24 mouse cellular contexts compared by ENCODE assay signal in genomic region chr4:130294513-130294912, GRCm38 (mm10). TPM values are rescaled to one million over a fixed set of nuclear protein-coding genes. Genes with fewer than 3 reads are reported as not detected.
DNase-seq lines count a peak whose midpoint lies in the region; ATAC-seq and TF ChIP-seq lines count a peak whose summit lies in the region.
"Had no signal": no experiment of that assay in that cellular context is flagged by ENCODE, and none has a peak within 500 bp of the region (broad histone marks: within the 10 kb centered on the region; RNA-seq: fewer than 3 reads in every experiment).

No protein-coding gene starts in this region.

- no peak for TF ChIP-seq POLR2A in bone marrow, adult 2 months (IDR thresholded peaks at IDR 0.05; ENCODE audit: borderline replicate concordance, control insufficient read depth, low read depth, low read length)

- no peak overlapping the region for H3K4me3 ChIP-seq in bone marrow, adult 2 months (replicated peaks; ENCODE audit: control insufficient read depth, low read depth, low read length)
- 0 out of 2 replicates have a peak overlapping the region, but pooled peaks have one; percentile 40 for H3K4me3 ChIP-seq in liver, embryonic 12.5 days
- no peak overlapping the region for H3K4me3 ChIP-seq in heart, embryonic 12.5 days
- H3K4me3 ChIP-seq in hindbrain, embryonic 12.5 days: no peak overlapping the region
- H3K4me3 ChIP-seq: forebrain, embryonic 15.5 days; hindbrain, embryonic 13.5 days; left cerebral cortex, adult 2 months; limb, embryonic 10.5 days; neural tube, embryonic 12.5 days had no signal

- TF ChIP-seq CTCF in bone marrow, adult 2 months (IDR thresholded peaks at IDR 0.05; ENCODE audit: control insufficient read depth, insufficient read depth, low read length): no peak

- no peaks in the 10 kb centered on the region; the same call in 1 of the 2 replicates for H3K4me1 ChIP-seq in bone marrow, adult 2 months (ENCODE audit: control insufficient read depth, insufficient read depth, low read length)
- peaks cover 64% of the 10 kb centered on the region for H3K4me1 ChIP-seq in liver, embryonic 12.5 days
- peaks cover 13% of the 10 kb centered on the region for H3K4me1 ChIP-seq in heart, embryonic 12.5 days (replicated peaks)
- no peaks in the 10 kb centered on the region for H3K4me1 ChIP-seq in hindbrain, embryonic 12.5 days
- H3K4me1 ChIP-seq: forebrain, embryonic 15.5 days; hindbrain, embryonic 13.5 days; neural tube, embryonic 12.5 days had no signal

- H3K27ac ChIP-seq in bone marrow, adult 2 months (ENCODE audit: control insufficient read depth, insufficient read depth, low read depth, low read length, poor library complexity): peak overlapping the region; percentile 32
- H3K27ac ChIP-seq in liver, embryonic 12.5 days: peak overlapping the region; percentile 99
- no peak overlapping the region for H3K27ac ChIP-seq in heart, embryonic 12.5 days (ENCODE audit: poor library complexity, severe bottlenecking)
- H3K27ac ChIP-seq in hindbrain, embryonic 12.5 days: no peak overlapping the region
- H3K27ac ChIP-seq: forebrain, embryonic 15.5 days; hindbrain, embryonic 13.5 days; left cerebral cortex, adult 2 months; limb, embryonic 10.5 days; neural tube, embryonic 12.5 days had no signal

- peaks cover 15% of the 10 kb centered on the region for H3K27me3 ChIP-seq in liver, embryonic 12.5 days (replicated peaks)
- 0 out of 2 replicates have a peak, but pooled peaks cover 6% of the 10 kb centered on the region for H3K27me3 ChIP-seq in heart, embryonic 12.5 days (replicated peaks)
- peaks cover 3% of the 10 kb centered on the region; the same call in 1 of the 2 replicates for H3K27me3 ChIP-seq in hindbrain, embryonic 12.5 days
- H3K27me3 ChIP-seq: forebrain, embryonic 15.5 days; neural tube, embryonic 12.5 days had no signal

- no peaks in the 10 kb centered on the region for H3K9me3 ChIP-seq in liver, embryonic 12.5 days (replicated peaks)
- no peaks in the 10 kb centered on the region for H3K9me3 ChIP-seq in heart, embryonic 12.5 days (replicated peaks)
- H3K9me3 ChIP-seq in hindbrain, embryonic 12.5 days (replicated peaks): no peaks in the 10 kb centered on the region
- H3K9me3 ChIP-seq: forebrain, embryonic 15.5 days; hindbrain, embryonic 13.5 days; limb, embryonic 10.5 days; neural tube, embryonic 12.5 days had no signal

- H3K4me2 ChIP-seq in liver, embryonic 12.5 days: peak overlapping the region; percentile 69
- no peak overlapping the region for H3K4me2 ChIP-seq in heart, embryonic 12.5 days
- H3K4me2 ChIP-seq in hindbrain, embryonic 12.5 days (replicated peaks): no peak overlapping the region
- H3K4me2 ChIP-seq: forebrain, embryonic 15.5 days; hindbrain, embryonic 13.5 days; midbrain, embryonic 11.5 days; neural tube, embryonic 12.5 days had no signal

- ATAC-seq in liver, embryonic 12.5 days: peak; percentile 44
- peak; percentile 42 for ATAC-seq in megakaryocyte-erythroid progenitor cell, adult 5-6 weeks (replicated peaks; ENCODE audit: low FRiP score, low TSS enrichment, poor library complexity, severe bottlenecking)
- no peak for ATAC-seq in heart, embryonic 12.5 days (ENCODE audit: insufficient number of reproducible peaks, low FRiP score)
- no peak for ATAC-seq in hindbrain, embryonic 12.5 days (ENCODE audit: low FRiP score)
- ATAC-seq: forebrain, embryonic 15.5 days had no signal

- peak overlapping the region; percentile 50 for H3K9ac ChIP-seq in liver, embryonic 12.5 days
- no peak overlapping the region for H3K9ac ChIP-seq in heart, embryonic 12.5 days
- H3K9ac ChIP-seq in hindbrain, embryonic 12.5 days: no peak overlapping the region
- H3K9ac ChIP-seq: forebrain, embryonic 15.5 days; hindbrain, embryonic 13.5 days; neural tube, embryonic 12.5 days had no signal

- 75% methylated on average over 8 of the region's 8 CpGs for WGBS in bone marrow, adult 2 months
- WGBS in liver, embryonic 12.5 days (ENCODE audit: insufficient replicate concordance): 43% methylated on average over 8 of the region's 8 CpGs
- WGBS in heart, embryonic 12.5 days: 66% methylated on average over 8 of the region's 8 CpGs
- 85% methylated on average over 8 of the region's 8 CpGs for WGBS in hindbrain, embryonic 12.5 days

- no peaks in the 10 kb centered on the region for H3K36me3 ChIP-seq in liver, embryonic 12.5 days
- H3K36me3 ChIP-seq in heart, embryonic 12.5 days: no peaks in the 10 kb centered on the region
- H3K36me3 ChIP-seq in hindbrain, embryonic 12.5 days: no peaks in the 10 kb centered on the region
- H3K36me3 ChIP-seq: forebrain, embryonic 15.5 days; hindbrain, embryonic 13.5 days; limb, embryonic 10.5 days; neural tube, embryonic 12.5 days had no signal

- DNase-seq in c-Kit-positive CD71-positive TER-119-negative erythroid progenitor cells, embryonic 14.5 days (ENCODE audit: low read depth): peak; percentile 38
- DNase-seq in yolk sac, embryonic 10.5 days (ENCODE audit: low spot score): no peak
- DNase-seq: adrenal gland, adult 8-10 months; cerebellum, adult 11-12 months; embryo, embryonic 11 days; gastrocnemius, postnatal 36 days; kidney, postnatal 36 days; layer of hippocampus, adult 9-11 months; right cerebral cortex, postnatal 4 days; thymus, adult 18-20 months had no signal

RNA-seq across cellular contexts. Expression of gene Fabp3, which starts 13.9 kb away (rescaled TPM):
- polyA plus RNA-seq in bone marrow, adult 2 months (2011; ENCODE audit: insufficient read depth, insufficient read length, low replicate concordance, missing spikeins): 1.6 and 44.6 TPM in 2 replicates
- 1.3 and 1.5 TPM in 2 replicates for polyA plus RNA-seq in liver, embryonic 12.5 days (2016; fragmentation: Nextera tagmentation; extraction: Ambion mirVana)
- not detected in 2 replicates for total RNA-seq in megakaryocyte-erythroid progenitor cell, adult 5-6 weeks (2014; fragmentation: Nextera tagmentation)
- not detected in 2 replicates for total RNA-seq in megakaryocyte-erythroid progenitor cell, adult 5-6 weeks (2017)
- 762 and 794 TPM in 2 replicates for polyA plus RNA-seq in heart, embryonic 12.5 days (2016; fragmentation: Nextera tagmentation; extraction: Ambion mirVana)
- 44.2 and 46.0 TPM in 2 replicates for polyA plus RNA-seq in hindbrain, embryonic 12.5 days (2016; fragmentation: Nextera tagmentation; extraction: Ambion mirVana)

RNA-seq across cellular contexts. Expression of gene Gm10570, which starts 14.0 kb away (rescaled TPM):
- polyA plus RNA-seq in bone marrow, adult 2 months (2011; ENCODE audit: insufficient read depth, insufficient read length, low replicate concordance, missing spikeins): not detected in 2 replicates
- polyA plus RNA-seq in liver, embryonic 12.5 days (2016; fragmentation: Nextera tagmentation; extraction: Ambion mirVana): not detected in 2 replicates
- total RNA-seq in megakaryocyte-erythroid progenitor cell, adult 5-6 weeks (2014; fragmentation: Nextera tagmentation): not detected in 2 replicates
- not detected in 2 replicates for total RNA-seq in megakaryocyte-erythroid progenitor cell, adult 5-6 weeks (2017)
- polyA plus RNA-seq in heart, embryonic 12.5 days (2016; fragmentation: Nextera tagmentation; extraction: Ambion mirVana): 0.88 and 1.5 TPM in 2 replicates
- 0.46 TPM in 1 of 2 replicates, not detected in the other for polyA plus RNA-seq in hindbrain, embryonic 12.5 days (2016; fragmentation: Nextera tagmentation; extraction: Ambion mirVana)
- total RNA-seq: monocyte, adult 5-6 weeks had no signal
- polyA plus RNA-seq: intestine, embryonic 14.5 days; kidney, embryonic 14.5 days; limb, embryonic 10.5 days; midbrain, embryonic 11.5 days; neural tube, embryonic 12.5 days had no signal

RNA-seq across cellular contexts. Expression of gene Serinc2, which starts 15.5 kb away (rescaled TPM):
- polyA plus RNA-seq in bone marrow, adult 2 months (2011; ENCODE audit: insufficient read depth, insufficient read length, low replicate concordance, missing spikeins): 0.52 TPM in 1 of 2 replicates, not detected in the other
- 1.7 and 3.1 TPM in 2 replicates for polyA plus RNA-seq in liver, embryonic 12.5 days (2016; fragmentation: Nextera tagmentation; extraction: Ambion mirVana)
- total RNA-seq in megakaryocyte-erythroid progenitor cell, adult 5-6 weeks (2014; fragmentation: Nextera tagmentation): not detected in 2 replicates
- total RNA-seq in megakaryocyte-erythroid progenitor cell, adult 5-6 weeks (2017): not detected in 2 replicates
- polyA plus RNA-seq in heart, embryonic 12.5 days (2016; fragmentation: Nextera tagmentation; extraction: Ambion mirVana): 13.6 and 14.1 TPM in 2 replicates
- 85.2 and 85.3 TPM in 2 replicates for polyA plus RNA-seq in hindbrain, embryonic 12.5 days (2016; fragmentation: Nextera tagmentation; extraction: Ambion mirVana)
- total RNA-seq: monocyte, adult 5-6 weeks had no signal

Comparison
In these comparisons a context has a peak if more than half of its experiments do, and no peak if none do; other contexts are left out.
1. H3K27ac ChIP-seq: peak in bone marrow, adult 2 months (single experiment) and liver, embryonic 12.5 days (single experiment); none in heart, embryonic 12.5 days (single experiment) and hindbrain, embryonic 12.5 days (single experiment).
2. ATAC-seq: peak in liver, embryonic 12.5 days (single experiment) and megakaryocyte-erythroid progenitor cell, adult 5-6 weeks (single experiment); none in heart, embryonic 12.5 days (single experiment) and hindbrain, embryonic 12.5 days (single experiment).